Mouse (Mus musculus) heart, adult 2 months (tissue): Measurements from ENCODE around the gene Prrt1. TPM values are rescaled to one million over a fixed set of nuclear protein-coding genes. Genes with fewer than 3 reads are reported as not detected.

ENCODE experiments used
- DNase-seq, 2 experiments: peaks; one replicate each; pipeline ENCODE4 v3.0.0; 2021
- H3K27ac ChIP-seq: fragments of 200-600 bp; 2 replicates; pipeline ENCODE4 v1.8.1; 2022
- H3K27me3 ChIP-seq: fragments of 200-500 bp; 2 replicates; pipeline ENCODE4 v1.6.1; 2012; ENCODE audit warnings: mild to moderate bottlenecking, low read length, inconsistent platforms, mixed read lengths; ENCODE audit not compliant: control insufficient read depth, insufficient read depth
- H3K36me3 ChIP-seq: fragments of 200-500 bp; 2 replicates; pipeline ENCODE4 v1.6.1; 2012; ENCODE audit warnings: low read length, inconsistent platforms; ENCODE audit not compliant: control insufficient read depth, insufficient read depth
- H3K4me1 ChIP-seq: fragments of 200-500 bp; 2 replicates; pipeline ENCODE4 v1.6.1; 2011; ENCODE audit warnings: low read length; ENCODE audit not compliant: control insufficient read depth, insufficient read depth
- H3K4me3 ChIP-seq: fragments of 200-600 bp; 2 replicates; pipeline ENCODE4 v1.8.1; 2022
- H3K79me2 ChIP-seq: fragments of 200-500 bp; replicated peaks from 2 replicates; pipeline ENCODE4 v1.6.1; 2012; ENCODE audit warnings: mild to moderate bottlenecking, inconsistent platforms, low read length, moderate library complexity, mixed read lengths; ENCODE audit not compliant: control insufficient read depth, insufficient read depth
- H3K9ac ChIP-seq: fragments of 200-500 bp; 2 replicates; pipeline ENCODE4 v1.6.1; 2012; ENCODE audit warnings: low read depth, mild to moderate bottlenecking, control low read depth, inconsistent platforms, low read length, mixed read lengths
- CTCF ChIP-seq: fragments of 200-600 bp; IDR thresholded peaks from 2 replicates; pipeline ENCODE4 v1.8.1; 2022; ENCODE audit warnings: antibody characterized with exemption, mild to moderate bottlenecking, moderate library complexity
- EP300 ChIP-seq: fragments of 200-500 bp; IDR thresholded peaks from 2 replicates; pipeline ENCODE4 v1.6.1; 2011; ENCODE audit warnings: low read depth, low read length, control low read depth; ENCODE audit not compliant: insufficient read depth
- POLR2A ChIP-seq: fragments of 200-500 bp; IDR thresholded peaks from 2 replicates; pipeline ENCODE4 v1.6.1; 2011; ENCODE audit warnings: mild to moderate bottlenecking, low read depth, low read length, control low read depth; ENCODE audit not compliant: insufficient read depth
- WGBS: fragments of 180-500 bp; shearing (Covaris S2); methylation state at CpG from one replicate; pipeline ENCODE4 v1.1.7; 2018; 5-methylcytosine and 5-hydroxymethylcytosine counted together
- intact Hi-C: fragments of 180-260 bp; cut with DNase I; formaldehyde crosslinking; loops from one replicate; pipeline ENCODE4 v1.15.1; 2025
- polyA plus RNA-seq: library from polyadenylated mRNA; depleted of rRNA; stranded (reverse); fragments of >200 nt; gene quantifications from 2 replicates; pipeline ENCODE4 v1.2.3, GENCODE M21; 2012
- total RNA-seq, 2 experiments: library from RNA; stranded (reverse); gene quantifications; 2 replicates each; pipeline ENCODE4 v1.2.3; 2021

Gene Prrt1
- total and polyA plus RNA-seq, 3 experiments = 0.86 to 7.0 (median 1.4) TPM

DNA sequence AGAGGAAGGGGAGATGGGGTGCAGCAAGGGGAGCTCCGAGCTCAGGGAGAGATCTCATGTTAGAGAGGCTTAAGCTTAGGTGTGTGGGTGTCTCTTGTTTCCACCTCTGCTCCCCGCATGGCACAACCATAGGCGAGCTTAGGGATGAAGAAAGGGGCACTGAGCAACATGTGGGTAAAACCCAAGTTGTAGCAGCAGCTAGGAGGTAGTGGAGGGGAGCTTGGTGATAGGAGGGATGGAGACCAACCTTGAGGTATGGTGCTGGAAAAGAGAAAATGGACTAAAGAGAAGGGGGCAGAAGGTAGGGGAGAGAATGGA lies 30.5 kb downstream of the Prrt1 start:
- TF ChIP-seq EP300 (no peak), POLR2A (no peak), CTCF (no peak)
- no peaks in the 10 kb centered on the region for H3K79me2 ChIP-seq
- no peak overlapping the region for H3K4me3 ChIP-seq
- WGBS = 65% methylated on average over 3 of the region's 3 CpGs
- no peak overlapping the region for H3K9ac ChIP-seq
- peaks cover 31% of the 10 kb centered on the region for H3K4me1 ChIP-seq
- intact Hi-C loops = loop anchor here (5.0 kb wide), 1 partner anchor 32 kb away; no protein-coding TSS in a partner anchor
- peak overlapping the region; percentile 85 for H3K27ac ChIP-seq
- no peak for DNase-seq
- no peaks in the 10 kb centered on the region for H3K27me3 ChIP-seq
- H3K36me3 ChIP-seq = no peaks in the 10 kb centered on the region

- Histone ChIP-seq H3K27me3 (no peaks in the 10 kb centered on the region), H3K4me1 (peaks cover 27% of the 10 kb centered on the region), H3K4me3 (peak overlapping the region; percentile 44), H3K9ac (peak overlapping the region; percentile 28), H3K36me3 (no peaks in the 10 kb centered on the region), H3K27ac (peak overlapping the region; percentile 85), H3K79me2 (no peaks in the 10 kb centered on the region)
- DNase-seq = peak; percentile 67 to 69
- intact Hi-C loops = no loop called here
- 33% methylated on average over 11 of the region's 11 CpGs for WGBS
- no peak for TF ChIP-seq EP300
- peak; percentile 70 for TF ChIP-seq POLR2A
Observed at GRCm38 (mm10) chr17:34660259-34660820, 31.0 kb downstream of the Prrt1 start.

DNA sequence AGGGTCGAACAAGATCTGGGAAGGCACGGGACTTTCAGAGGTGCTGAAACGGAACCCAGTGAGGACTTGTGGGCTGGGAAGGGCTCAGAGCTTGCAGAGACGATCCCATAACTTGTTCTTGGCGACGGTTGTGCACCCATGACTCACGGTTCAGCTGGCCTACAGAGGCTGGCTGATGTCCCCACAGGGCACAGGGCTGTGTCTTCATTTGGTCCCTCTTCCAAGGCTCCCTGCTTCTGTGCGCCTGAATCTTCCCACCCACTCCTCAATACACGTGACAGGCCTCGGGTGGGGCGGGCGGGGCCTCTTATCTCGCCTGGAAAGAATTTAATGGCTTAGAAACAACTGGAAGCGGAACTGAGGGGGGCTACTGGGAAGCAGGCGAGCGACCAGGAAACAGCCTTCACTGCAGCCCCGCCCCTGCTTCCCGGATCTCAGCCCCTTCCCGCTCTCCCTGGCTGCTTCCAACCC lies 31.8 kb downstream of the Prrt1 start:
- H3K27me3 ChIP-seq = no peaks in the 10 kb centered on the region
- peak overlapping the region; percentile 85 for H3K27ac ChIP-seq
- no peaks in the 10 kb centered on the region for H3K79me2 ChIP-seq
- DNase-seq = peak; percentile 79 to 86
- 2% methylated on average over 19 of the region's 19 CpGs for WGBS
- TF ChIP-seq POLR2A (peak; percentile 69; the same call in 1 of the 2 replicates), CTCF (no peak), EP300 (peak; percentile 57; the same call in 1 of the 2 replicates)
- intact Hi-C loops = loop anchor here (1.0 kb wide), 1 partner anchor 20 kb away; no protein-coding TSS in a partner anchor
- H3K4me1 ChIP-seq = peaks cover 21% of the 10 kb centered on the region
- H3K36me3 ChIP-seq = no peaks in the 10 kb centered on the region
- H3K4me3 ChIP-seq = peak overlapping the region; percentile 44
- H3K9ac ChIP-seq = peak overlapping the region; percentile 28

- Histone ChIP-seq H3K27ac (peak overlapping the region; percentile 18; the same call in 1 of the 2 replicates), H3K27me3 (no peaks in the 10 kb centered on the region), H3K36me3 (no peaks in the 10 kb centered on the region), H3K4me3 (no peak overlapping the region), H3K4me1 (peaks cover 14% of the 10 kb centered on the region), H3K79me2 (no peaks in the 10 kb centered on the region), H3K9ac (no peak overlapping the region)
- 72% methylated on average over 1 of the region's 1 CpGs for WGBS
- TF ChIP-seq POLR2A (no peak), CTCF (no peak), EP300 (no peak)
- DNase-seq = no peak
- intact Hi-C loops = no loop called here
Observed at GRCm38 (mm10) chr17:34662468-34662867, 33.1 kb downstream of the Prrt1 start.

- Histone ChIP-seq H3K4me3 (no peak overlapping the region), H3K27ac (peak overlapping the region; percentile 18; the same call in 1 of the 2 replicates), H3K79me2 (no peaks in the 10 kb centered on the region), H3K4me1 (peaks cover 13% of the 10 kb centered on the region), H3K36me3 (no peaks in the 10 kb centered on the region), H3K9ac (no peak overlapping the region), H3K27me3 (no peaks in the 10 kb centered on the region)
- intact Hi-C loops = no loop called here
- 86% methylated on average over 8 of the region's 8 CpGs for WGBS
- TF ChIP-seq EP300 (no peak), CTCF (no peak), POLR2A (no peak)
- no peak for DNase-seq
Observed at GRCm38 (mm10) chr17:34662978-34663377, 33.6 kb downstream of the Prrt1 start.

DNA sequence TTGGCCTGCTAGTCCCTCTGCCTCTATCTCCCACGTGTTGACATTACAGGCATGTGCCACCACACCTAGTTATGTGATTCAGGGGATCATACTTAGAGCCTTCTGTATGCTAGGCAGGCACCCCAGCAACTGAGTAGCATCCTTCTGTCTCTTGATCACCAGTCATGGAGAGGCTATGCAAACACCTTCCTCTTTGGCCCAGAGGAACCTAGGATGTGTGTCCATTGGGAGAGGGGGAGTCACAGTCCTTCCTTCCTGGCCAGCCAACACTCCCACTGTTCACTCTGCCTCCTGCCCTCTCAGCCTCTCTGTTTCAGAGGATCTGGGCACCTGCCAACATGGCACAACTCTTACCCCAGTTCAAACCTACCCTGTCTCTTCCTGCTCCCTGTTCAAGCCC lies 34.2 kb downstream of the Prrt1 start:
- no peak for DNase-seq
- Histone ChIP-seq H3K36me3 (no peaks in the 10 kb centered on the region), H3K27ac (no peak overlapping the region; the same call in 1 of the 2 replicates), H3K4me3 (no peak overlapping the region), H3K27me3 (no peaks in the 10 kb centered on the region), H3K79me2 (no peaks in the 10 kb centered on the region), H3K9ac (no peak overlapping the region), H3K4me1 (peaks cover 13% of the 10 kb centered on the region)
- 53% methylated on average over 1 of the region's 1 CpGs for WGBS
- no peak for TF ChIP-seq CTCF
- no peak for TF ChIP-seq POLR2A
- no peak for TF ChIP-seq EP300
- intact Hi-C loops = no loop called here
